Mouse (Mus musculus): Measurements from ENCODE around the gene Lnx1.

DNA sequence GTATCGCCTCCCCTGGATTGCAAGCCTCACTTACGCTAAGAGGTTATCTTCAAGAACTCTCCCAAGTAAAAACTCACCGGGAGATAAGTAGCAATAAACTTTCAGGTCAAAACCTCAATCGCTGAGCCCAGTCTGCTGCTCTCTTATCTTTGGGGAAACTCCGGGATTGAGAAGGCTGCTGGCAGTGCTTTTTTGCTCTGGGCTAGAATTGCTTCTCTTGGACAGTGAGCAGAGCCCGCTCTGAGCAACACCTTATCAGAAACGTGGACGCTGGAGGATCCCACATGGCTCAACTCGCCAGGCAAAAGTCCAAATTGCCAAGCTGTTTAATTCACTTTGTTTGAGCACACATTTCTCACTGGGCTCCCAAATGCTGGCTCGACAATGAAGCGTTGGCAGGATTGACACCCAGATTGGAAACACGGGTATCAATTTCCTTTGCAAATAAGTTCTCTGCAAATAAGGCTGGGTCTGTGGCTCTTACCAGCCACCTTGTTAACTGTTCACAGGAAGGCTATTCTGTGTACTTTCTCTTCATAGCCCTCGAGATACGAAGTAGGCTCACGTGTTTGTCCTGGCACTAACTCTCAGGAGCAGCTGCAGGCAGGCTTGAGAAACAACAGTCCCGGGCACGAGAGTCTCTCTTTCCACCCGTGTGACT is 89.1 kb downstream of the Lnx1 start:
- TF ChIP-seq POLR2A (IDR thresholded peaks at IDR 0.05; ENCODE audit: insufficient read depth, low read length) (no peak), CTCF (IDR thresholded peaks at IDR 0.05; ENCODE audit: low read depth, low read length) (no peak), EP300 (IDR thresholded peaks at IDR 0.05; ENCODE audit: insufficient read depth, low read depth, low read length) (no peak)

Measured in ES-Bruce4 (cell line).